Mouse (Mus musculus) lung, postnatal 0 days (tissue): ENCODE measurements around the gene Khdc1b.
A peak's percentile ranks its signal among the peaks of the same experiment; 100 is the strongest.

Experiments used
- CTCF ChIP-seq: IDR thresholded peaks from 2 replicates; pipeline ENCODE4 v1.5.1; 2016; ENCODE audit warnings: antibody characterized with exemption, mild to moderate bottlenecking
- EP300 ChIP-seq: IDR thresholded peaks from 2 replicates; pipeline ENCODE4 v1.6.1; 2016; ENCODE audit warnings: antibody characterized with exemption, mild to moderate bottlenecking, control low read depth

- TF ChIP-seq CTCF: peak; percentile 84
- no peak for TF ChIP-seq EP300
These were observed 28.2 kb downstream of the Khdc1b start for GRCm38 (mm10) chr1:21411331-21412196.
